Mouse (Mus musculus): Measurements from ENCODE around the gene Pfkp. TPM values are rescaled to one million over a fixed set of nuclear protein-coding genes. Genes with fewer than 3 reads are reported as not detected.
A peak's percentile ranks its signal among the peaks of the same experiment; 100 is the strongest.

The Pfkp gene
- polyA plus RNA-seq, 1 experiment, result 45.1 TPM

GRCm38 (mm10) chr13:6562409-6562808 is 86.2 kb downstream of the Pfkp start:
- H3K27me3 ChIP-seq (ENCODE audit: control insufficient read depth, insufficient read depth, low read length), result no peaks in the 10 kb centered on the region
- 96% methylated on average over 2 of the region's 2 CpGs for WGBS
- TF ChIP-seq POLR2A (IDR thresholded peaks at IDR 0.05; ENCODE audit: low read depth, low read length), result no peak
- TF ChIP-seq CTCF (IDR thresholded peaks at IDR 0.05; ENCODE audit: extremely low read depth, insufficient read depth, insufficient read length, insufficient replicate concordance), result no peak

GRCm38 (mm10) chr13:6557771-6558170 is 90.8 kb downstream of the Pfkp start:
- Histone ChIP-seq H3K4me1 (ENCODE audit: control insufficient read depth, insufficient read depth, insufficient read length) (no peaks in the 10 kb centered on the region), H3K27ac (ENCODE audit: insufficient read depth, low read length) (no peak overlapping the region), H3K27me3 (ENCODE audit: control insufficient read depth, insufficient read depth, low read length) (no peaks in the 10 kb centered on the region), H3K36me3 (ENCODE audit: control insufficient read depth, insufficient read depth, low read length) (peaks cover 24% of the 10 kb centered on the region), H3K4me3 (ENCODE audit: extremely low read depth, insufficient read depth, insufficient read length) (no peak overlapping the region)
- no peak for TF ChIP-seq POLR2A (IDR thresholded peaks at IDR 0.05; ENCODE audit: low read depth, low read length)
- no peak for TF ChIP-seq CTCF (IDR thresholded peaks at IDR 0.05; ENCODE audit: extremely low read depth, insufficient read depth, insufficient read length, insufficient replicate concordance)
- no peak for DNase-seq (ENCODE audit: low read depth in 1 of 2, low spot score in 2 of 2)
- 93% methylated on average over 7 of the region's 7 CpGs for WGBS

More at GRCm38 (mm10) chr13:6562409-6562808, 86.2 kb downstream of the Pfkp start:
- no peak overlapping the region for H3K27ac ChIP-seq (ENCODE audit: insufficient read depth, low read length)
- no peak overlapping the region for H3K4me3 ChIP-seq (ENCODE audit: extremely low read depth, insufficient read depth, insufficient read length)
- DNase-seq (ENCODE audit: low read depth in 1 of 2, low spot score in 2 of 2), result no peak
- peaks cover 42% of the 10 kb centered on the region for H3K36me3 ChIP-seq (ENCODE audit: control insufficient read depth, insufficient read depth, low read length)
- H3K4me1 ChIP-seq (ENCODE audit: control insufficient read depth, insufficient read depth, insufficient read length), result no peaks in the 10 kb centered on the region

GRCm38 (mm10) chr13:6555656-6556055 is 92.9 kb downstream of the Pfkp start:
- no peak overlapping the region for H3K4me3 ChIP-seq (ENCODE audit: extremely low read depth, insufficient read depth, insufficient read length)
- H3K27me3 ChIP-seq (ENCODE audit: control insufficient read depth, insufficient read depth, low read length), result no peaks in the 10 kb centered on the region
- no peaks in the 10 kb centered on the region for H3K4me1 ChIP-seq (ENCODE audit: control insufficient read depth, insufficient read depth, insufficient read length)
- no peak overlapping the region for H3K27ac ChIP-seq (ENCODE audit: insufficient read depth, low read length)
- TF ChIP-seq POLR2A (IDR thresholded peaks at IDR 0.05; ENCODE audit: low read depth, low read length) (no peak), CTCF (IDR thresholded peaks at IDR 0.05; ENCODE audit: extremely low read depth, insufficient read depth, insufficient read length, insufficient replicate concordance) (no peak)
- DNase-seq (ENCODE audit: low read depth in 1 of 2, low spot score in 2 of 2), result no peak
- peaks cover 17% of the 10 kb centered on the region for H3K36me3 ChIP-seq (ENCODE audit: control insufficient read depth, insufficient read depth, low read length)
- WGBS, result 99% methylated on average over 11 of the region's 11 CpGs

GRCm38 (mm10) chr13:6553708-6554107 is 94.9 kb downstream of the Pfkp start:
- WGBS, result 63% methylated on average over 2 of the region's 2 CpGs
- H3K36me3 ChIP-seq (ENCODE audit: control insufficient read depth, insufficient read depth, low read length), result peaks cover 17% of the 10 kb centered on the region
- no peaks in the 10 kb centered on the region for H3K4me1 ChIP-seq (ENCODE audit: control insufficient read depth, insufficient read depth, insufficient read length)

GRCm38 (mm10) chr13:6535287-6535932 is 113.2 kb downstream of the Pfkp start:
- WGBS, result 71% methylated on average over 6 of the region's 6 CpGs
- no peak overlapping the region for H3K4me3 ChIP-seq (ENCODE audit: extremely low read depth, insufficient read depth, insufficient read length)
- no peaks in the 10 kb centered on the region for H3K4me1 ChIP-seq (ENCODE audit: control insufficient read depth, insufficient read depth, insufficient read length)
- no peak for DNase-seq (ENCODE audit: low read depth in 1 of 2, low spot score in 2 of 2)
- no peak overlapping the region for H3K27ac ChIP-seq (ENCODE audit: insufficient read depth, low read length)
- H3K36me3 ChIP-seq (ENCODE audit: control insufficient read depth, insufficient read depth, low read length), result no peaks in the 10 kb centered on the region
- no peak for TF ChIP-seq POLR2A (IDR thresholded peaks at IDR 0.05; ENCODE audit: low read depth, low read length)
- no peak for TF ChIP-seq CTCF (IDR thresholded peaks at IDR 0.05; ENCODE audit: extremely low read depth, insufficient read depth, insufficient read length, insufficient replicate concordance)
- H3K27me3 ChIP-seq (ENCODE audit: control insufficient read depth, insufficient read depth, low read length), result no peaks in the 10 kb centered on the region

More at GRCm38 (mm10) chr13:6553708-6554107, 94.9 kb downstream of the Pfkp start:
- TF ChIP-seq POLR2A (IDR thresholded peaks at IDR 0.05; ENCODE audit: low read depth, low read length) (no peak), CTCF (IDR thresholded peaks at IDR 0.05; ENCODE audit: extremely low read depth, insufficient read depth, insufficient read length, insufficient replicate concordance) (no peak)
- Histone ChIP-seq H3K27ac (ENCODE audit: insufficient read depth, low read length) (no peak overlapping the region), H3K4me3 (ENCODE audit: extremely low read depth, insufficient read depth, insufficient read length) (no peak overlapping the region), H3K27me3 (ENCODE audit: control insufficient read depth, insufficient read depth, low read length) (no peaks in the 10 kb centered on the region)
- DNase-seq (ENCODE audit: low read depth in 1 of 2, low spot score in 2 of 2), result no peak

GRCm38 (mm10) chr13:6532683-6533082 is 115.9 kb downstream of the Pfkp start:
- no peaks in the 10 kb centered on the region for H3K4me1 ChIP-seq (ENCODE audit: control insufficient read depth, insufficient read depth, insufficient read length)
- H3K4me3 ChIP-seq (ENCODE audit: extremely low read depth, insufficient read depth, insufficient read length), result no peak overlapping the region
- TF ChIP-seq CTCF (IDR thresholded peaks at IDR 0.05; ENCODE audit: extremely low read depth, insufficient read depth, insufficient read length, insufficient replicate concordance) (peak; percentile 32; the same call in 1 of the 2 replicates), POLR2A (IDR thresholded peaks at IDR 0.05; ENCODE audit: low read depth, low read length) (no peak)
- peak in 1 of 2 experiments; percentile 31 for DNase-seq (ENCODE audit: low read depth in 1 of 2, low spot score in 2 of 2)
- 79% methylated on average over 1 of the region's 1 CpGs for WGBS
- H3K27ac ChIP-seq (ENCODE audit: insufficient read depth, low read length), result no peak overlapping the region
- no peaks in the 10 kb centered on the region for H3K36me3 ChIP-seq (ENCODE audit: control insufficient read depth, insufficient read depth, low read length)
- H3K27me3 ChIP-seq (ENCODE audit: control insufficient read depth, insufficient read depth, low read length), result no peaks in the 10 kb centered on the region

Other genes starting within 250 kb of the Pfkp start
- gene Pitrm1, start 100.6 kb downstream of the Pfkp start, polyA plus RNA-seq (2012; rRNA removed), result 19.6 and 19.9 TPM in 2 replicates

Measured in spleen, adult 2 months (tissue).